Mouse (Mus musculus): ENCODE results near the gene Mymx.

Mymx gene

GRCm38 (mm10) chr17:45551249-45551796 is 50.6 kb downstream of the Mymx start:
- no peak for DNase-seq (ENCODE audit: low spot score)
